Mouse (Mus musculus) effector memory CD4-positive, alpha-beta T cell, adult 7 months (primary cell): ENCODE data around the gene 6030452D12Rik. TPM values are rescaled to one million over a fixed set of nuclear protein-coding genes. Genes with fewer than 3 reads are reported as not detected.

ENCODE experiments used
- polyA plus RNA-seq: library from polyadenylated mRNA; unstranded; fragments of 100-300 nt; shearing (Covaris generic); gene quantifications from one replicate; pipeline ENCODE4 v1.2.1, GENCODE M21; 2017

The 6030452D12Rik gene
- polyA plus RNA-seq: not detected

GRCm38 (mm10) chr8:106500018-106500685 lies at the start of gene 6030452D12Rik:
6030452D12Rik (plus strand) TSS chr8:106500522.

DNA sequence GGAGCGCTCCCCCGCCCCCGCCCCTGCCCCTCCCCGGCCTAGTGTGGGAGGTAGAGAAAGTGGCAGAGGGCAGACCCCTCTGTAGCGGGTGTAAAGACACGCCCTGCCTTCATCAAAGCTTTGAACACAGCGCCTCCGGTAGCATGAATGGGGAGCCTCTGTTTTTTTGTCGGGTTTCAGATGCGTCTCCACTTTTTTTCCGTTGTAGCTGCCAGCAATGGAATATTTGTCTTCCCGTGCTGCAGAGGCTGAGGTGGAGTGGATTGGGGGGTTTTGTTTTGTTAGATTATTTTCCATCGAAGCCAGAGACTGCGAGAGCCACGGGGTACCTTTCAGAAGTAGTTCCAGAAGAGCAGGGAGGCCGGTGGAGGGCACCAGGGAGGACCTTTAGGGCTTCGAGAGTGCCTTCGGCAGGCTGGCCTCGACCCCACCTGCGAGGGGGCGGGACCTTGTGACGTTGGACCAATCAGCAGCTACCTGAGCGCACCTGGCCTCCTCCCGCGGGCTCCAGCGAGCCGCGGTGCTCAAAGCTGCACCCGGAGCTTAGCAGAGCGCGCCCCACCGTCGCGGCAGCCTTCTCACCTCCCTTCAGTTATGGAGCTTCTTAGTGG lies 10.1 kb downstream of the 6030452D12Rik start, which contains the start of gene Cdh3:
Gene Cdh3 (plus strand): TSS at position 527 of the 611 bp plus-strand sequence.

Other genes with a start within 250 kb of the 6030452D12Rik start
- gene Smpd3, start 162.5 kb upstream of the 6030452D12Rik start, polyA plus RNA-seq: 0.22 TPM
- 1.6 TPM for gene Zfp90, start 85.2 kb upstream of the 6030452D12Rik start, polyA plus RNA-seq
- gene Cdh3, start 10.4 kb downstream of the 6030452D12Rik start, polyA plus RNA-seq: 0.11 TPM
- gene Gm10073, start 72.9 kb downstream of the 6030452D12Rik start, polyA plus RNA-seq: 5.7 TPM
- gene Cdh1, start 102.8 kb downstream of the 6030452D12Rik start, polyA plus RNA-seq: 3.4 TPM
- 8.1 TPM for gene Tango6, start 182.5 kb downstream of the 6030452D12Rik start, polyA plus RNA-seq